Mouse (Mus musculus) bone marrow macrophage, adult 2 months (primary cell): Measurements from ENCODE around the gene Slc48a1. TPM values are rescaled to one million over a fixed set of nuclear protein-coding genes. Genes with fewer than 3 reads are reported as not detected.
A peak's percentile ranks its signal among the peaks of the same experiment; 100 is the strongest.

ENCODE experiments used
- H3K27ac ChIP-seq: 2 replicates; pipeline ENCODE4 v1.5.1; 2012; ENCODE audit warnings: low read depth, low read length; ENCODE audit not compliant: insufficient read depth
- H3K4me1 ChIP-seq: 2 replicates; pipeline ENCODE4 v1.6.1; 2012; ENCODE audit warnings: low read length; ENCODE audit not compliant: control insufficient read depth, insufficient read depth
- H3K4me3 ChIP-seq: 2 replicates; pipeline ENCODE4 v1.5.1; 2012; ENCODE audit warnings: mild to moderate bottlenecking, low read length, moderate library complexity; ENCODE audit not compliant: insufficient read depth
- CTCF ChIP-seq: IDR thresholded peaks from 2 replicates; pipeline ENCODE4 v1.5.1; 2012; ENCODE audit warnings: low read depth, mild to moderate bottlenecking, low read length, moderate library complexity
- POLR2A ChIP-seq: IDR thresholded peaks from 2 replicates; pipeline ENCODE4 v1.6.1; 2012; ENCODE audit warnings: mild to moderate bottlenecking, low read depth, low read length, borderline replicate concordance
- polyA plus RNA-seq: library from polyadenylated mRNA; stranded (reverse); fragments of >200 nt; gene quantifications from 2 replicates; pipeline ENCODE4 v1.2.4, GENCODE M21; 2012; ENCODE audit not compliant: missing spikeins, insufficient read depth, insufficient read length

Slc48a1 gene
- polyA plus RNA-seq, 1 experiment, result 265 TPM

- Histone ChIP-seq H3K27ac (no peak overlapping the region), H3K4me1 (peaks cover 40% of the 10 kb centered on the region), H3K4me3 (no peak overlapping the region)
- no peak for TF ChIP-seq POLR2A
- no peak for TF ChIP-seq CTCF
These were observed 45.2 kb downstream of the Slc48a1 start for GRCm38 (mm10) chr15:97823479-97823878.

- peaks cover 41% of the 10 kb centered on the region for H3K4me1 ChIP-seq
These were observed 45.7 kb downstream of the Slc48a1 start for GRCm38 (mm10) chr15:97824042-97824441.

GRCm38 (mm10) chr15:97825071-97825940 is 47.0 kb downstream of the Slc48a1 start:
- peaks cover 46% of the 10 kb centered on the region for H3K4me1 ChIP-seq
- H3K27ac ChIP-seq, result peak overlapping the region; percentile 17
- TF ChIP-seq POLR2A, result no peak
- no peak; the same call in 1 of the 2 replicates for TF ChIP-seq CTCF
- H3K4me3 ChIP-seq, result peak overlapping the region; percentile 56

More at GRCm38 (mm10) chr15:97824042-97824441, 45.7 kb downstream of the Slc48a1 start:
- TF ChIP-seq POLR2A (no peak), CTCF (no peak)
- H3K27ac ChIP-seq, result no peak overlapping the region
- no peak overlapping the region for H3K4me3 ChIP-seq

GRCm38 (mm10) chr15:97825941-97826587 is 47.7 kb downstream of the Slc48a1 start:
- Histone ChIP-seq H3K27ac (no peak overlapping the region), H3K4me1 (peaks cover 39% of the 10 kb centered on the region), H3K4me3 (no peak overlapping the region)
- TF ChIP-seq CTCF (no peak), POLR2A (no peak)

GRCm38 (mm10) chr15:97826588-97827261 is 48.4 kb downstream of the Slc48a1 start:
- no peak overlapping the region for H3K4me3 ChIP-seq
- H3K27ac ChIP-seq, result no peak overlapping the region
- TF ChIP-seq CTCF (no peak), POLR2A (no peak)
- H3K4me1 ChIP-seq, result peaks cover 36% of the 10 kb centered on the region

GRCm38 (mm10) chr15:97827401-97827800 is 49.1 kb downstream of the Slc48a1 start:
- TF ChIP-seq CTCF (no peak), POLR2A (no peak)
- no peak overlapping the region for H3K4me3 ChIP-seq
- H3K4me1 ChIP-seq, result peaks cover 32% of the 10 kb centered on the region
- H3K27ac ChIP-seq, result no peak overlapping the region

GRCm38 (mm10) chr15:97828221-97828842 is 50.0 kb downstream of the Slc48a1 start:
- Histone ChIP-seq H3K27ac (no peak overlapping the region), H3K4me1 (peaks cover 33% of the 10 kb centered on the region), H3K4me3 (no peak overlapping the region)
- TF ChIP-seq POLR2A (no peak), CTCF (no peak)

GRCm38 (mm10) chr15:97828901-97829338 is 50.6 kb downstream of the Slc48a1 start:
- H3K4me3 ChIP-seq, result no peak overlapping the region
- H3K4me1 ChIP-seq, result peaks cover 27% of the 10 kb centered on the region
- no peak overlapping the region for H3K27ac ChIP-seq
- TF ChIP-seq CTCF (no peak), POLR2A (no peak)

- H3K4me3 ChIP-seq, result no peak overlapping the region
- no peak for TF ChIP-seq CTCF
These were observed 51.1 kb downstream of the Slc48a1 start for GRCm38 (mm10) chr15:97829432-97829831.

More at GRCm38 (mm10) chr15:97829432-97829831, 51.1 kb downstream of the Slc48a1 start:
- Histone ChIP-seq H3K4me1 (peaks cover 22% of the 10 kb centered on the region), H3K27ac (no peak overlapping the region)
